Mouse (Mus musculus): ENCODE measurements around the gene Pcsk7. TPM values are rescaled to one million over a fixed set of nuclear protein-coding genes. Genes with fewer than 3 reads are reported as not detected.

The Pcsk7 gene
- polyA plus RNA-seq, 1 experiment from 2014 or later, result 22.2 TPM

DNA sequence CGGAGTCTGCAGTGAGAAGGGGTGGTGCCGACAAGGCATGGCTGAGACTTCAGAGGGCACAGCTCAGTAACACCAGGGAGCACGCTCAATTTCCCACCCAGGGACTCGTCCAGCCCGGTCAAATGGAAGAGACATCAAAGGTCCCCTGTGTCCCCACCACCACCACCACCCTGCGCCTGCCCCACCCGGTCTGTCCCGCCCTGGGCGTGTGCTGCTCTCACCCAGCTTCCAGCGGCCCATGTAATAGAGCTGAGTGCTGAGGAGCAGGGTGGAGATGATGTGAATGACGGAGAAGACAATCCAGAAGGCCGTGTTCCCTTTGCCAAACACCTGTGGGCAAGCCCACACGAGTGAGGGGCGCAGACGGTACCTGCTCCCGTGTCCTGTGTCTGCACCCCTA lies 36.2 kb downstream of the Pcsk7 start:
- Histone ChIP-seq H3K27ac (replicated peaks) (no peak overlapping the region), H3K27me3 (no peaks in the 10 kb centered on the region), H3K4me3 (no peak overlapping the region), H3K4me2 (no peak overlapping the region), H3K4me1 (replicated peaks) (no peaks in the 10 kb centered on the region), H3K9me3 (no peaks in the 10 kb centered on the region), H3K9ac (no peak overlapping the region), H3K36me3 (peaks cover 73% of the 10 kb centered on the region)
- ATAC-seq (ENCODE audit: low FRiP score, low read depth), result no peak
- WGBS, result 97% methylated on average over 16 of the region's 16 CpGs

GRCm38 (mm10) chr9:45942916-45943315 lies 36.6 kb downstream of the Pcsk7 start:
- Histone ChIP-seq H3K9ac (no peak overlapping the region), H3K27me3 (no peaks in the 10 kb centered on the region), H3K36me3 (peaks cover 75% of the 10 kb centered on the region), H3K4me1 (replicated peaks) (no peaks in the 10 kb centered on the region), H3K4me2 (no peak overlapping the region), H3K9me3 (no peaks in the 10 kb centered on the region), H3K27ac (replicated peaks) (no peak overlapping the region), H3K4me3 (no peak overlapping the region)
- no peak for ATAC-seq (ENCODE audit: low FRiP score, low read depth)
- WGBS, result 93% methylated on average over 8 of the region's 8 CpGs

GRCm38 (mm10) chr9:45943628-45944505 lies 37.6 kb downstream of the Pcsk7 start:
- no peak for ATAC-seq (ENCODE audit: low FRiP score, low read depth)
- Histone ChIP-seq H3K27me3 (no peaks in the 10 kb centered on the region), H3K9ac (no peak overlapping the region), H3K4me3 (no peak overlapping the region), H3K36me3 (peaks cover 74% of the 10 kb centered on the region), H3K9me3 (no peaks in the 10 kb centered on the region), H3K4me2 (no peak overlapping the region), H3K4me1 (replicated peaks) (no peaks in the 10 kb centered on the region), H3K27ac (replicated peaks) (no peak overlapping the region)
- WGBS, result 84% methylated on average over 8 of the region's 8 CpGs

GRCm38 (mm10) chr9:45944506-45945400 lies 38.5 kb downstream of the Pcsk7 start:
- ATAC-seq (ENCODE audit: low FRiP score, low read depth), result no peak
- Histone ChIP-seq H3K27ac (replicated peaks) (no peak overlapping the region), H3K9me3 (no peaks in the 10 kb centered on the region), H3K4me3 (no peak overlapping the region), H3K4me1 (replicated peaks) (no peaks in the 10 kb centered on the region), H3K4me2 (no peak overlapping the region), H3K27me3 (no peaks in the 10 kb centered on the region), H3K9ac (no peak overlapping the region), H3K36me3 (peaks cover 76% of the 10 kb centered on the region)
- 89% methylated on average over 13 of the region's 13 CpGs for WGBS

GRCm38 (mm10) chr9:45945721-45946120 lies 39.4 kb downstream of the Pcsk7 start:
- Histone ChIP-seq H3K9ac (no peak overlapping the region), H3K4me1 (replicated peaks) (no peaks in the 10 kb centered on the region), H3K9me3 (no peaks in the 10 kb centered on the region), H3K27me3 (no peaks in the 10 kb centered on the region), H3K4me3 (no peak overlapping the region), H3K27ac (replicated peaks) (no peak overlapping the region), H3K36me3 (peaks cover 84% of the 10 kb centered on the region), H3K4me2 (no peak overlapping the region)
- no peak for ATAC-seq (ENCODE audit: low FRiP score, low read depth)
- 87% methylated on average over 13 of the region's 13 CpGs for WGBS

DNA sequence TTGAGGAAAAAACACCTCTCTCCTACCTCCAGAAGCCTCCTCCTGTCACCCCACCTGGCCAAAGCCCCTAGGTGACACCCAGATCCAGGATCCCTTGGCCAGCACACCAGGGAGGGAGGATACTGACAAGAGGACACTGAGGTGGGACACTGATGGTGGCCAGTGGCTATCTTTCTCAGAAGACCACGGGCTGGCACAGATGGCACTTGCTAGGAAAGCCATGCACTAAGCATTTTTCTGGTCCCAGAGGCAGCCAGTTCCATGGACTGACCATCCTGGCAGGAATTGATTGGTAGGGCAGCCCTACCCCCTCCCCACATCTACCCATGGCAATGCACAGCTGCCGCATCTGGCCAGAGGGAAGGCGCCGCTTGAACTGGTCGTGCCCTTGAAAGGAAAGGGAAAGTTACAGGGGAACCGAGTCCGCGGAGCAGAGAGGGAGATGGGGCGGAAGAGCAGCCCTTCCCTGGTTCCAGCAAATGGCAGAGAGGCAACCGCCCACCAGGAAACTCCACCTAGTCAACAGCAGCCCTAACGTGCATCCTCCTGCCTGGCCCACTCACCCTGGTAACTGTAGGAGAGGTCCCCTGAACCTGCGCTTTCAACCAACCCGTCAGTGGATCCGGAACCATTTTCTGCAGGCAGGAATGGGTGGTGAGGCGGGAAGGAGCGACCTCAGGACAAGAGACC lies 40.0 kb downstream of the Pcsk7 start:
- H3K36me3 ChIP-seq, result peaks cover 79% of the 10 kb centered on the region
- ATAC-seq (ENCODE audit: low FRiP score, low read depth), result no peak
- H3K27me3 ChIP-seq, result no peaks in the 10 kb centered on the region
- H3K9me3 ChIP-seq, result no peaks in the 10 kb centered on the region
- H3K4me3 ChIP-seq, result no peak overlapping the region
- no peak overlapping the region for H3K27ac ChIP-seq (replicated peaks)
- no peak overlapping the region for H3K4me2 ChIP-seq
- H3K4me1 ChIP-seq (replicated peaks), result no peaks in the 10 kb centered on the region
- no peak overlapping the region for H3K9ac ChIP-seq
- WGBS, result 90% methylated on average over 16 of the region's 16 CpGs

- Histone ChIP-seq H3K27ac (replicated peaks) (no peak overlapping the region), H3K4me3 (no peak overlapping the region), H3K9ac (no peak overlapping the region), H3K36me3 (peaks cover 78% of the 10 kb centered on the region), H3K4me2 (no peak overlapping the region), H3K4me1 (replicated peaks) (no peaks in the 10 kb centered on the region), H3K27me3 (no peaks in the 10 kb centered on the region), H3K9me3 (no peaks in the 10 kb centered on the region)
- ATAC-seq (ENCODE audit: low FRiP score, low read depth), result no peak
- 89% methylated on average over 10 of the region's 10 CpGs for WGBS
Measured at GRCm38 (mm10) chr9:45946872-45947183, 40.5 kb downstream of the Pcsk7 start.

- peaks cover 39% of the 10 kb centered on the region for H3K36me3 ChIP-seq
- H3K4me2 ChIP-seq, result no peak overlapping the region
- no peaks in the 10 kb centered on the region for H3K27me3 ChIP-seq
- H3K4me3 ChIP-seq, result no peak overlapping the region
- H3K9me3 ChIP-seq, result no peaks in the 10 kb centered on the region
- no peak overlapping the region for H3K9ac ChIP-seq
- WGBS, result 93% methylated on average over 4 of the region's 4 CpGs
- no peak overlapping the region for H3K27ac ChIP-seq (replicated peaks)
- peaks cover 25% of the 10 kb centered on the region for H3K4me1 ChIP-seq (replicated peaks)
- no peak for ATAC-seq (ENCODE audit: low FRiP score, low read depth)
Measured at GRCm38 (mm10) chr9:45952057-45952456, 45.8 kb downstream of the Pcsk7 start.

DNA sequence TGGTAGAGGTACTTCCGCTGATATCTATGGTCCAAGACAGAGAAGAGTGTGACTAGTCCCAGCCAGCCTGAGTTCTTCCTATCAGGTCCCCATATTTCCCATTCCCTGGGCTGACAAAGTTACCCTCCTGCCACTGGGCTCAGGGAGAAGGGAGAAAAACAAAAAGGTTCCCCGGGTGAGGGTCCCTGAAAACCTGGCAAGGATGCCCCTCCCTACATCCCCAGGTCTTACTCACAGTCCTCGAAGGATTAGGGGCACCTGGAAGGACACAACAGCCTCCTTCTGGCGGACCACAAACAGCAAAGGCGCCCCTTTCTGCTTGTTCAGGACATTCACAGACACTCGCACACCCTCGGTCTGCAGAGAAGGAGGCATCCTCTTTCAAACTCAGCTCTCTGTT lies 46.6 kb downstream of the Pcsk7 start:
- ATAC-seq (ENCODE audit: low FRiP score, low read depth), result no peak
- WGBS, result 90% methylated on average over 7 of the region's 7 CpGs
- Histone ChIP-seq H3K4me1 (replicated peaks) (peaks cover 25% of the 10 kb centered on the region), H3K9me3 (no peaks in the 10 kb centered on the region), H3K9ac (no peak overlapping the region), H3K27me3 (no peaks in the 10 kb centered on the region), H3K27ac (replicated peaks) (no peak overlapping the region), H3K36me3 (peaks cover 32% of the 10 kb centered on the region), H3K4me2 (peak overlapping the region; percentile 71; the same call in 1 of the 2 replicates), H3K4me3 (no peak overlapping the region)

GRCm38 (mm10) chr9:45953511-45954293 lies 47.4 kb downstream of the Pcsk7 start:
- H3K4me3 ChIP-seq, result peak overlapping the region; percentile 75
- no peak for ATAC-seq (ENCODE audit: low FRiP score, low read depth)
- no peaks in the 10 kb centered on the region for H3K9me3 ChIP-seq
- H3K27me3 ChIP-seq, result no peaks in the 10 kb centered on the region
- peaks cover 32% of the 10 kb centered on the region for H3K4me1 ChIP-seq (replicated peaks)
- peak overlapping the region; percentile 71 for H3K4me2 ChIP-seq
- WGBS, result 65% methylated on average over 13 of the region's 13 CpGs
- peaks cover 24% of the 10 kb centered on the region for H3K36me3 ChIP-seq
- peak overlapping the region; percentile 81; the same call in 1 of the 2 replicates for H3K27ac ChIP-seq (replicated peaks)
- H3K9ac ChIP-seq, result peak overlapping the region; percentile 79
